Mouse (Mus musculus) G1E (cell line): ENCODE data around the gene Ints13. TPM values are rescaled to one million over a fixed set of nuclear protein-coding genes. Genes with fewer than 3 reads are reported as not detected.

Experiments used
- ATAC-seq: 2 replicates; pipeline ENCODE4 v1.8.0; 2016; ENCODE audit warnings: mild to moderate bottlenecking; ENCODE audit not compliant: insufficient number of reproducible peaks, poor library complexity, low FRiP score, severe bottlenecking; ENCODE audit errors: extremely low read depth
- DNase-seq: peaks from one replicate; pipeline ENCODE4 v3.0.0; 2012; ENCODE audit warnings: low spot score
- H3K27me3 ChIP-seq: 2 replicates; pipeline ENCODE4 v1.6.1; 2012; ENCODE audit warnings: mild to moderate bottlenecking, low read length, inconsistent platforms; ENCODE audit not compliant: insufficient read depth
- H3K36me3 ChIP-seq: replicated peaks from 2 replicates; pipeline ENCODE3; 2012; ENCODE audit warnings: mild to moderate bottlenecking, inconsistent platforms
- H3K4me1 ChIP-seq: 2 replicates; pipeline ENCODE4 v1.6.1; 2012; ENCODE audit warnings: low read depth, low read length, inconsistent platforms, mixed read lengths; ENCODE audit not compliant: insufficient read depth
- H3K4me3 ChIP-seq: 2 replicates; pipeline ENCODE4 v1.5.1; 2012; ENCODE audit warnings: low read depth, mild to moderate bottlenecking, inconsistent platforms, low read length, moderate library complexity, mixed read lengths
- H3K9me3 ChIP-seq: replicated peaks from 2 replicates; pipeline ENCODE4 v1.6.1; 2012; ENCODE audit warnings: inconsistent platforms
- CTCF ChIP-seq: IDR thresholded peaks from 2 replicates; pipeline ENCODE4 v1.5.1; 2012; ENCODE audit warnings: low read depth, low read length, inconsistent platforms, mixed read lengths
- GATA1 ChIP-seq: IDR thresholded peaks from 2 replicates; pipeline ENCODE4 v1.6.1; 2012; ENCODE audit warnings: borderline replicate concordance, low read length, inconsistent platforms, mixed read lengths
- GATA2 ChIP-seq: IDR thresholded peaks from 2 replicates; pipeline ENCODE4 v1.6.1; 2012; ENCODE audit warnings: low read depth, low read length, inconsistent platforms, borderline replicate concordance
- POLR2AphosphoS5 ChIP-seq: IDR thresholded peaks from 2 replicates; pipeline ENCODE4 v1.6.1; 2012; ENCODE audit warnings: low read depth, low read length, inconsistent platforms; ENCODE audit not compliant: insufficient replicate concordance
- TAL1 ChIP-seq: conservative IDR thresholded peaks from 2 replicates; pipeline ENCODE4 v1.6.1; 2012; ENCODE audit warnings: low read depth, low read length, inconsistent platforms, mixed read lengths
- polyA plus RNA-seq: library from polyadenylated mRNA; stranded (reverse); fragments of >175 nt; gene quantifications from 2 replicates; pipeline ENCODE4 v1.2.3, GENCODE M21; 2012
- total RNA-seq, 2 experiments: library from RNA; stranded (forward) in 1 of 2; stranded (reverse) in 1 of 2; fragments of 200-1000 nt in 1 of 2; fragments of >200 nt in 1 of 2; fragmentation: Nextera tagmentation in 1 of 2; gene quantifications; 2 replicates each; pipeline ENCODE4 v1.2.3; 2014 to 2017

The Ints13 gene
- total and polyA plus RNA-seq, 3 experiments: 24.4 to 137 (median 117) TPM

DNA sequence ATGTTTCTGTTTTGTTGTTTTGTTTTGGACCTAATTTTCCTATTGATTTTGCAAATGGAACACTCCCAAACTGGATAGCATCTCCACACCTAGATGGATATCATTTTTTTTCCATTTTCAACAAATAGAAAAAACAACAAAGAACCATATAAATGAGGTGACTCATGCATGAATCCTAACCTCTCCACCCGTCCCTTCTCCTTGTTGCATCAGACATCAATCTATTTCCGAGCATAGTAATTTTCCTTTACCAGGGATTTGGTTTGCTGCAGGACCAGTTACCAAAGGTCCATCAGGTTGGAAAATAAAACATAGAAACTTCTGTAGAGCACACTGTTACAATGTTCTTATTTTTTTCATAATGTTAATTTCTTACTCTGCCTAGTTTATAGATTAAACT, 58.6 kb downstream of the Ints13 start:
- ATAC-seq (no peak), DNase-seq (no peak)
- H3K27me3 ChIP-seq: peaks cover 7% of the 10 kb centered on the region; the same call in 1 of the 2 replicates
- H3K4me3 ChIP-seq: no peak overlapping the region
- no peaks in the 10 kb centered on the region for H3K9me3 ChIP-seq
- peaks cover 21% of the 10 kb centered on the region for H3K4me1 ChIP-seq
- H3K36me3 ChIP-seq: no peaks in the 10 kb centered on the region
- TF ChIP-seq GATA1 (no peak), TAL1 (no peak), CTCF (no peak), POLR2AphosphoS5 (no peak)

DNA sequence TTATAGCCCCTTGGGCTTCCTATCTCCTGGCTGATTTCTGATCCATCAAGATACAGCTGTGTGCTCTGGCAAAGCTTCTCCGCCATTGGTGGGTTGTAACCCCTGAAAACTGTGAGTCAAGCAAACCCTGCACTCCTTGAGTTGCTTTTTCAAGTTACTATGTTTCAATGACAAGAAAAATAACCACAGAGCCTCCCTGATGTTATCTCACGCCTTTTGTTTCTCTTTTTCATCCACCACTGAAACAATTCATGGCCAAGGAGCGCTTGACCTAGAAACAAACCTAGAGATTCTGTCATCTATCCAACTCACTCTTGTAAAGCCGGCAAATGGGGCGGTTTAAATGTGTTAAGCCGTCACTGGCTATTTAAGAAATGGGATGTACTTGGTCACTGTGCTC, 61.7 kb downstream of the Ints13 start:
- DNase-seq (no peak), ATAC-seq (no peak)
- Histone ChIP-seq H3K36me3 (no peaks in the 10 kb centered on the region), H3K4me1 (peaks cover 18% of the 10 kb centered on the region), H3K4me3 (no peak overlapping the region), H3K27me3 (no peaks in the 10 kb centered on the region; the same call in 1 of the 2 replicates), H3K9me3 (no peaks in the 10 kb centered on the region)
- no peak for TF ChIP-seq GATA2
- TF ChIP-seq CTCF: no peak
- no peak for TF ChIP-seq POLR2AphosphoS5
- no peak for TF ChIP-seq TAL1
- TF ChIP-seq GATA1: no peak

DNA sequence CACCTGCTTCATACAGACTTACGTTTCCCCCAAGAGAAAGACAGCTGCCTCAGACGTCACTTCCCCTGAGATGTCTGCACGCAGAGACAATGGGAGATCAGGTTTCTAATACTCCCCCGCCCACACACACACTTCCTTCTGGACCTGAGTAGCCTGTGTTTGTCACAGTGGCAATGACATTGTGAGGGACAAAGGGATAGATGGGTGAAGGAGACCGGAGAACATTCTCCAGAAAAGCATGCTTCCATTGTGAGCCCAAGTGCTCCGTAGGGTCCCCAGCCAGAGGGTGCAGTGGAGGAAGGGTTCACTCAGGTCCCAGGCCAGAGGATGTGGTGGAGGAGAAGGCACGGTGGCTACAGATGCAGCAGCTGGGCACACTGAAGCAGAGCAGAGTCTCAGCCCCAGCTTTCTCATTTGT, 63.1 kb downstream of the Ints13 start:
- peaks cover 22% of the 10 kb centered on the region for H3K4me1 ChIP-seq
- ATAC-seq (no peak), DNase-seq (no peak)
- TF ChIP-seq POLR2AphosphoS5 (no peak), GATA2 (no peak), TAL1 (no peak), GATA1 (no peak), CTCF (no peak)
- no peaks in the 10 kb centered on the region for H3K9me3 ChIP-seq
- no peak overlapping the region for H3K4me3 ChIP-seq
- no peaks in the 10 kb centered on the region for H3K36me3 ChIP-seq
- H3K27me3 ChIP-seq: no peaks in the 10 kb centered on the region; the same call in 1 of the 2 replicates

DNA sequence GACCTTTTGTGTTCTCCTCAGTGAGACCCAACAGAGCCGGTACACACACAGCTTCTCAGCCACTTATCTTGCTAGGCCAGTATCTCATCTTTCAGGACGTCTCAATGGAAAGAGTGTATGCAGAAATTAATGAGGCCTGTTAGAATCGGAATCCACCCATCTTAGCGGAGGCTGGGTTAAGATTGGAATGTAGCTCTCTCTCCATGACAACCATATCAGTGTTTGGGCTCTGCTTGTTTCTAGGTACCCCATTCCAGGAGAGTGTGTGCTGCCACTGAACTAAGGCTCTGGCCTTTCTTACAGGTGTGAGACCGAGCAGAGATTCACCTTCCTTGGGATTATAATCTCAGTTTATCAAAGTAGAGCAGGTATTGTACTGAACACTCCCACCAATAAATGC, 63.7 kb downstream of the Ints13 start:
- DNase-seq: no peak
- H3K4me1 ChIP-seq: peaks cover 25% of the 10 kb centered on the region
- no peak for ATAC-seq
- H3K36me3 ChIP-seq: no peaks in the 10 kb centered on the region
- H3K4me3 ChIP-seq: no peak overlapping the region
- H3K27me3 ChIP-seq: no peaks in the 10 kb centered on the region; the same call in 1 of the 2 replicates
- TF ChIP-seq POLR2AphosphoS5: no peak
- TF ChIP-seq TAL1: no peak
- no peak for TF ChIP-seq GATA1
- TF ChIP-seq GATA2: no peak
- no peak for TF ChIP-seq CTCF
- H3K9me3 ChIP-seq: no peaks in the 10 kb centered on the region

DNA sequence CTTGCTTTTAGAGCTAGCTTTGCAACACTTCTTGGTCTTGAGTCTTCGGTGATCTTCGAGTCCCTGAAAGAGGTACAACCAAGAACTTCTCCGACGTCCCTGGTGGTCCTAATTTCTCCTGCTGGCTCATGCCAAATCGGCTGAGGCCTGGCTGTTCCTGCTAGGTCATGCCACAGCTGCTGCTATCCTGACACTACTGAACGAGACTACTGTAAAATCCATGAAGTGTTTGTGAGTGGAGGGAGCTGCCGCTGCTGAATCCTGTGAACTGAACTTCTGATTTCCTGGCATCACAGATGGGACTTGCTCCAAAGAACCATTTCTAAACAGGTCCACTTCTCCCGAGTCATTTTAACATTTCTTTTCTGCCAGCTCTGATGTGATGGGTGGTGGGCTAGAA, 64.3 kb downstream of the Ints13 start:
- H3K36me3 ChIP-seq: no peaks in the 10 kb centered on the region
- no peaks in the 10 kb centered on the region for H3K9me3 ChIP-seq
- no peak overlapping the region for H3K4me3 ChIP-seq
- TF ChIP-seq POLR2AphosphoS5 (no peak), GATA2 (no peak), GATA1 (no peak), CTCF (no peak), TAL1 (no peak)
- H3K4me1 ChIP-seq: peaks cover 25% of the 10 kb centered on the region
- ATAC-seq (no peak), DNase-seq (no peak)
- H3K27me3 ChIP-seq: no peaks in the 10 kb centered on the region; the same call in 1 of the 2 replicates

DNA sequence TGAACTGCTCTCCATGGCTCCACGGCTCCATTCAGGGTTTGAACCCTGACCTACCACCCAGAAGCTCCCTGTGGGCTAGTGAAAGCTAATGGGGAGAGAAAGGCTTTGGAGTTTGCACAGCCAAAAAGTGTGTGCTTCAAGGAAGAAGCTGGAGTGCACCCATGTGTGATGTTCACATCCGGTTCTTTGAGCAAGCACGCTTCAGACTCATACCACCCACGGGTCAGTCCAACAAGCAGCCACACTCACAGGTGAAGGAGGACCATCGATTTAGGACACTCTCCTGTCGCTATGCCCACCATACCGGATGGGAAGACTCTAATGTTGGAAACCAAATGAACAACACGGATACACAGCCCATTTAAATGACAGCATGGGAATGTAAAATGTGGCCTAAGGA, 66.1 kb downstream of the Ints13 start:
- ATAC-seq: no peak
- no peaks in the 10 kb centered on the region for H3K9me3 ChIP-seq
- H3K36me3 ChIP-seq: no peaks in the 10 kb centered on the region
- no peak overlapping the region for H3K4me3 ChIP-seq
- H3K4me1 ChIP-seq: peaks cover 40% of the 10 kb centered on the region
- H3K27me3 ChIP-seq: no peaks in the 10 kb centered on the region; the same call in 1 of the 2 replicates
- no peak for DNase-seq
- no peak for TF ChIP-seq CTCF
- no peak for TF ChIP-seq GATA2
- TF ChIP-seq POLR2AphosphoS5: no peak
- no peak for TF ChIP-seq TAL1
- TF ChIP-seq GATA1: no peak

DNA sequence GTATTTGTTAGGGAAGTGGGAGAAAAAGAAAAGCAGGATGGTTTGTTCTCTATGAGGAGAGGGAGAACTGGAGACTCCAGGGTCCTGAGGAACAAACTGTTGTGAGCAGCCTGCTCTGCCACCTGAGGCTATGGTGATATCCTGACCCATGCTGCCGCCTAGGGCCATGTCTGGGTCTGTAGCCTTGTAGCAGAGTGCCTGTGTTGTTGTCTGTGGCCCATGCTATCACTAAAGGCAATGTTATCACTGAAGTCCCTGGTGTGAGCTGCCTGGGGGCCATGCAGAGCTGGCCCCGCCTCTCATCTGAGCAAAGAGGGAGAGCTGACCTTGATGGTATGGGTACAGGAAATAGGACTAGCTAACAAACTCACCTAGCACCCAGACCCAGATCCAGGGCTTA, 67.7 kb downstream of the Ints13 start:
- H3K9me3 ChIP-seq: no peaks in the 10 kb centered on the region
- ATAC-seq (0 out of 2 replicates have a peak, but pooled peaks have one; percentile 9), DNase-seq (no peak)
- peaks cover 36% of the 10 kb centered on the region for H3K4me1 ChIP-seq
- H3K36me3 ChIP-seq: no peaks in the 10 kb centered on the region
- H3K27me3 ChIP-seq: no peaks in the 10 kb centered on the region; the same call in 1 of the 2 replicates
- H3K4me3 ChIP-seq: no peak overlapping the region
- TF ChIP-seq GATA1 (no peak), TAL1 (no peak), CTCF (no peak), POLR2AphosphoS5 (no peak), GATA2 (no peak)
